Mouse (Mus musculus) ES-E14 (cell line): ENCODE data around the gene Pkp1. TPM values are rescaled to one million over a fixed set of nuclear protein-coding genes. Genes with fewer than 3 reads are reported as not detected.

ENCODE experiments used
- DNase-seq: peaks from one replicate; pipeline ENCODE4 v3.0.0-alpha.2; 2013; ENCODE audit warnings: low read depth, low spot score
- H3K27ac ChIP-seq: 2 replicates; pipeline ENCODE4 v1.5.1; 2012; ENCODE audit warnings: low read depth, mild to moderate bottlenecking, low read length, moderate library complexity, mixed read lengths; ENCODE audit not compliant: poor library complexity, insufficient read depth, severe bottlenecking
- H3K36me3 ChIP-seq: 2 replicates; pipeline ENCODE4 v1.6.1; 2012; ENCODE audit warnings: mild to moderate bottlenecking, low read length, moderate library complexity, mixed read lengths; ENCODE audit not compliant: control insufficient read depth, poor library complexity, insufficient read depth, severe bottlenecking
- H3K4me1 ChIP-seq, 2 experiments: fragments of 150-350 bp in 1 of 2; sonication (generic) in 1 of 2; 2 replicates each; pipeline ENCODE4 v1.6.1; 2012; ENCODE audit warnings: low read length in 2 of 2, mild to moderate bottlenecking in 1 of 2, mixed read lengths in 1 of 2; ENCODE audit not compliant: control insufficient read depth in 2 of 2, insufficient read depth in 2 of 2, poor library complexity in 1 of 2
- H3K4me3 ChIP-seq, 2 experiments: fragments of 150-350 bp in 1 of 2; sonication (generic) in 1 of 2; 2 replicates each; pipeline ENCODE4 v1.5.1; 2012; ENCODE audit warnings: low read length in 2 of 2, low read depth in 1 of 2, mild to moderate bottlenecking in 1 of 2, mixed read lengths in 1 of 2; ENCODE audit not compliant: insufficient read depth in 1 of 2, poor library complexity in 1 of 2, severe bottlenecking in 1 of 2
- H3K9ac ChIP-seq: 2 replicates; pipeline ENCODE4 v1.6.1; 2012; ENCODE audit warnings: low read depth, mild to moderate bottlenecking, low read length, mixed read lengths; ENCODE audit not compliant: poor library complexity, insufficient read depth, severe bottlenecking
- H3K9me3 ChIP-seq: fragments of 150-350 bp; sonication (generic); 2 replicates; pipeline ENCODE4 v1.6.1; 2012; ENCODE audit warnings: low read depth, mild to moderate bottlenecking, low read length; ENCODE audit not compliant: control insufficient read depth, insufficient read depth
- CHD2 ChIP-seq: IDR thresholded peaks from 2 replicates; pipeline ENCODE4 v1.6.1; 2014; ENCODE audit warnings: mild to moderate bottlenecking, low read depth, low read length, inconsistent platforms
- HCFC1 ChIP-seq: IDR thresholded peaks from 2 replicates; pipeline ENCODE4 v1.6.1; 2012; ENCODE audit warnings: low read length, inconsistent platforms, borderline replicate concordance; ENCODE audit not compliant: insufficient read depth
- MAFK ChIP-seq: IDR thresholded peaks from 2 replicates; pipeline ENCODE4 v1.6.1; 2014; ENCODE audit warnings: mild to moderate bottlenecking, low read depth, low read length, inconsistent platforms; ENCODE audit not compliant: insufficient read depth
- ZC3H11A ChIP-seq: IDR thresholded peaks from 2 replicates; pipeline ENCODE4 v1.6.1; 2012; ENCODE audit warnings: low read depth, mild to moderate bottlenecking, inconsistent platforms, low read length, borderline replicate concordance
- ZNF384 ChIP-seq: IDR thresholded peaks from 2 replicates; pipeline ENCODE4 v1.6.1; 2012; ENCODE audit warnings: low read depth, low read length, inconsistent platforms
- in situ Hi-C, 2 experiments: fragments of 600-800 bp; cut with MboI; formaldehyde crosslinking; loops; one replicate each; pipeline ENCODE4 v1.15.1; 2025; ENCODE audit warnings: low sequenced_read_pairs in 2 of 2, inconsistent platforms in 1 of 2; ENCODE audit not compliant: unreplicated experiment in 2 of 2
- total RNA-seq: library from RNA; depleted of rRNA; stranded (reverse); fragments of 300-350 nt; gene quantifications from 2 replicates; pipeline ENCODE4 v1.2.3, GENCODE M21; 2012

Pkp1 gene
- total RNA-seq, 1 experiment = 0.09 TPM

DNA sequence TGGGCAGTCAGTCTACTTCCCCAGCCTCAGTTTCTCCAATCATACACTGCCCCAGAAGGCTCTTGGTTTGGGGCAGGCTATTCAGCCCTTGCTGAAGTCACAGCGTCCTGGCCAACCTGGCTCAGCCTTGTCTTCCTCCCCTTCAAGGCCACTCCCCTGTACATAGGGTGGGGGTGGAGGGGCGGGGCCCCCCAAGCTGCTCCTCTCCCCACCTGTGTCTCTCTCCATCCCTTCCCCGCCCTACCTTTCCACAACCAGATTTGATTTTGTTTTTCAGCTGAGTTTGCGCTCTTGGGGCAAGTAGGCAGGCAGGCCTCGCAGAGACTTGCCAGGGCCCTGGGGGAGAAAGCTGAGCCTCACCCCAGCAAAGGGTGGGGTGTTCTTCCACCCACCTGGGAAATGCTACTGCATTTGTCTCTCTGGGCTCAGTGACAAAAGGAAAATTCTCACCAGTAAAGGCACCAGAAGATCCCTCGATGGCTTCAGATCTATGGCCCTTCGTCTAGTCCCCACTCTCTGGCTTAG, 19.0 kb downstream of the Pkp1 start:
- Histone ChIP-seq H3K27ac (no peak overlapping the region), H3K9me3 (no peaks in the 10 kb centered on the region), H3K4me1 (no peaks in the 10 kb centered on the region), H3K9ac (no peak overlapping the region), H3K4me3 (no peak overlapping the region), H3K36me3 (no peaks in the 10 kb centered on the region)
- in situ Hi-C loops = no loop called here
- no peak for TF ChIP-seq ZNF384
- no peak for TF ChIP-seq ZC3H11A
- no peak for TF ChIP-seq MAFK
- no peak for TF ChIP-seq HCFC1
- TF ChIP-seq CHD2 = no peak
- no peak for DNase-seq

DNA sequence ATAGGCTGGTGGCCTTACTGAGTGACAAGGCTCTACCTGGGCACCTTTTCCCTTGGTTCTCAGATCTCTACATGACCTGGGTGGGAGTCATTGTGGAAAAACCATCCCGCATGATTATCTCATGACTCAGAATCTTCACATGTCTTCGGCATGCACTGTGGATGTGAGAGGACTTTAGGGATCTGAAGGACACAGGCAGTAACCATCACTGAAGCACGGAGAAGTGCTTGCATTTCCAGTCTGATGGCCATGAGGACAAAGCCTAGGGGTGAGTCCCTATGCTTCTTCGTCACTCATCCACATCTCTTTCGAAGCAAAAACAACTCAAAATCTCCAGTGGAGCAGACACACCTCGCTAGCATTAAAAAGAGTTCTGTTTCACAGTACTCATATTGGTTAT, 19.7 kb downstream of the Pkp1 start:
- Histone ChIP-seq H3K9me3 (no peaks in the 10 kb centered on the region), H3K4me1 (no peaks in the 10 kb centered on the region), H3K36me3 (no peaks in the 10 kb centered on the region), H3K27ac (no peak overlapping the region), H3K9ac (no peak overlapping the region), H3K4me3 (no peak overlapping the region)
- DNase-seq = no peak
- TF ChIP-seq CHD2 = no peak
- TF ChIP-seq HCFC1 = no peak
- no peak for TF ChIP-seq ZC3H11A
- in situ Hi-C loops = no loop called here

DNA sequence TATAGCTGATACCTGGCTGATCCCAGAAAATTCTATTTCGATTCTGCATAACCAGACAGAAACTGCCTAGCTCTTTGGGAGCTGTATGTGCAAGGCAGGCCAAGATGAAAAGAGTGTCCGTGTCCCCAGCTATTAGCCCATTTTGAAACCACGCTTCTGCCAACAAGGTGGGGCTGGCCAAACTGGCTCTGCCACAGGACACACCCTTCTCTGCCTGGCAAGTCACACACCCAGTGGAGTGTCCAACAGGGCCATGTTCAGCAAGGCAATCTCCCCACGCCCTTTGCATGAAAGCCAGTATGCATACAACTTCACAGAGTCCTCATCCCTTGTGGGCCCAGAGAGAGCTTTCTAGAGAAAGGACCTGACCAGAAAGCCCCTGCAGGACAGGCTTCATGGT, 23.6 kb downstream of the Pkp1 start:
- no peak for DNase-seq
- Histone ChIP-seq H3K36me3 (no peaks in the 10 kb centered on the region), H3K4me1 (no peaks in the 10 kb centered on the region), H3K4me3 (no peak overlapping the region), H3K27ac (no peak overlapping the region), H3K9ac (no peak overlapping the region), H3K9me3 (no peaks in the 10 kb centered on the region)
- TF ChIP-seq CHD2 (no peak), HCFC1 (no peak), ZNF384 (no peak), ZC3H11A (no peak), MAFK (no peak)
- in situ Hi-C loops = no loop called here

DNA sequence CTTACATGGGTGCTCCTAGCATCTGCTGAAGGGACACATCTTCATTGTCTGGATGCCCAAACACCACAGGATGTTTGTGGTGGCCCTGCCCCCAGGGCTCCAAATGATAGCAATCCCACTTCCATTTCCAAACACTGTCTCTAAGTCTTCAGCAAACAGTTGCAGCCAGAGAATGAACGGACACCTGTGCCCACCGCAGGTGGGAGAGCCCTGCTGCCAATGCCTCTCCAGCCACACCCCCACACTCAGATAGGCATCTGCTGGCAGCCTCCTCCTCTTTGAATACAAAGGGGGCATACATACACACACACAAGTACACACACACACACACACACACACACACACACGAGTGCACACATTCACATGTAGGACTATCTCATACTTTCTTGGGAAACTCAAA, 25.6 kb downstream of the Pkp1 start:
- DNase-seq = no peak
- H3K4me1 ChIP-seq = no peaks in the 10 kb centered on the region
- H3K27ac ChIP-seq = no peak overlapping the region
- in situ Hi-C loops = no loop called here
- H3K9ac ChIP-seq = no peak overlapping the region
- H3K4me3 ChIP-seq = no peak overlapping the region
- no peaks in the 10 kb centered on the region for H3K9me3 ChIP-seq
- no peak for TF ChIP-seq CHD2
- no peak for TF ChIP-seq HCFC1
- TF ChIP-seq ZC3H11A = no peak
- TF ChIP-seq MAFK = no peak
- TF ChIP-seq ZNF384 = no peak
- H3K36me3 ChIP-seq = no peaks in the 10 kb centered on the region

DNA sequence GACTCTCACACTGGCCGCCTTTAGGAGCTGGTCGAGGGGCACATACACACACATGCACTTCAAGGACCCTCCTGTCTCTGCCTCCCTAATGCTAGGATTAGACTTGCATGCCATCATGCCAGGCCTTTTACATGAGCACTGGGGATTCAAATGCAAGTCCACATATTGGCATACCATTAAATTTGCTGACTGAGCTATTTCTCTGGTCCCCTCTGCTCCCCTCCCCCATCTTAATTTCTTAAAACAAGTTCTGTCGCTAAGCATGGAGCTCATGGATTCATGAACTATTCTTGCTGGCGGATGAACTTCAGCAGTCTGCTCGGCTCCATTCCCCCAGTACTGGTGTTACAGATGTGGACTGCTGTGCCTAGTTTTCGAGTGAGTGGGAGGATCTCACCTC, 26.2 kb downstream of the Pkp1 start:
- DNase-seq = no peak
- in situ Hi-C loops = no loop called here
- TF ChIP-seq MAFK (peak; percentile 91), HCFC1 (no peak)

More for the DNA sequence above, 26.2 kb downstream of the Pkp1 start:
- no peak overlapping the region for H3K27ac ChIP-seq
- H3K9ac ChIP-seq = no peak overlapping the region
- no peak overlapping the region for H3K4me3 ChIP-seq
- H3K36me3 ChIP-seq = no peaks in the 10 kb centered on the region
- no peaks in the 10 kb centered on the region for H3K9me3 ChIP-seq
- H3K4me1 ChIP-seq = no peaks in the 10 kb centered on the region
